Mouse (Mus musculus) liver, adult 2 months (tissue): ENCODE measurements around the gene Mmp14.

Experiments
- CTCF ChIP-seq: fragments of 200-500 bp; IDR thresholded peaks from 2 replicates; pipeline ENCODE4 v1.5.1; 2011; ENCODE audit warnings: low read depth, low read length, control low read depth
- POLR2A ChIP-seq: fragments of 200-500 bp; IDR thresholded peaks from 2 replicates; pipeline ENCODE4 v1.6.1; 2011; ENCODE audit warnings: low read length, control low read depth; ENCODE audit not compliant: insufficient read depth; ENCODE audit errors: extremely low read depth

DNA sequence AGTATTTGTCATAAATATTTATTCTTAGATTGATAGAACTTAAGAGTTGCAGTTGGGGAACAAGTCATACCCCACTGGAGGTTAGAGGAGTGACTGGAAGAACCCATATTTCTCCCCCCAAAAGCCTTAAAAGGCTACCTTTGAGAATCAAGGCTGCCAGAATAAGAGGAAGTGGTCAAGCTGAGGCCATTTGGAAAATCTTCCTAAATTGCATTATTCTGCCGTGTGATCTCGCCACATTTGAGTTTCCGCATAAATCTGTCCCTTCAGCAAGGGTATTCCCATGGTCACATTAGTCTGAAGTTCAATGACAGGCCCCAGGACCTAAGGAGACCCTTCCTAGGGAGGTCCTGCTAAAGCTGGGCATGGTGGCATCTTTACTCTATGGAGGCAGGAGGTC, 11.1 kb downstream of the Mmp14 start:
- no peak for TF ChIP-seq CTCF
- no peak for TF ChIP-seq POLR2A
